Mouse (Mus musculus) thymus, adult 2 months (tissue): ENCODE results near the gene Mrtfb. TPM values are rescaled to one million over a fixed set of nuclear protein-coding genes. Genes with fewer than 3 reads are reported as not detected.

Source experiments
- DNase-seq: peaks from one replicate; pipeline ENCODE4 v3.0.0; 2021
- H3K27ac ChIP-seq: fragments of 200-500 bp; 2 replicates; pipeline ENCODE4 v1.5.1; 2012; ENCODE audit warnings: low read length, control low read depth; ENCODE audit not compliant: control insufficient read depth, insufficient read depth
- H3K27me3 ChIP-seq: fragments of 200-500 bp; 2 replicates; pipeline ENCODE4 v1.6.1; 2012; ENCODE audit warnings: mild to moderate bottlenecking, low read length, moderate library complexity, mixed read lengths; ENCODE audit not compliant: control insufficient read depth, insufficient read depth
- H3K36me3 ChIP-seq: fragments of 200-500 bp; 2 replicates; pipeline ENCODE4 v1.6.1; 2012; ENCODE audit warnings: mild to moderate bottlenecking, low read length, moderate library complexity; ENCODE audit not compliant: control insufficient read depth, insufficient read depth
- H3K4me1 ChIP-seq: fragments of 200-500 bp; replicated peaks from 2 replicates; pipeline ENCODE4 v1.6.1; 2012; ENCODE audit warnings: low read length; ENCODE audit not compliant: control insufficient read depth, insufficient read depth
- H3K4me3 ChIP-seq: fragments of 200-500 bp; 2 replicates; pipeline ENCODE4 v1.5.1; 2012; ENCODE audit warnings: mild to moderate bottlenecking, low read length, control low read depth, moderate library complexity; ENCODE audit not compliant: control insufficient read depth, insufficient read depth
- CTCF ChIP-seq: fragments of 200-500 bp; IDR thresholded peaks from 2 replicates; pipeline ENCODE4 v1.5.1; 2012; ENCODE audit warnings: mild to moderate bottlenecking, control low read depth, low read length, moderate library complexity, borderline replicate concordance; ENCODE audit not compliant: control insufficient read depth, poor library complexity, insufficient read depth; ENCODE audit errors: extremely low read depth
- POLR2A ChIP-seq: fragments of 200-500 bp; IDR thresholded peaks from 2 replicates; pipeline ENCODE4 v1.6.1; 2012; ENCODE audit warnings: mild to moderate bottlenecking, low read length, control low read depth, moderate library complexity; ENCODE audit not compliant: control insufficient read depth, poor library complexity, insufficient read depth; ENCODE audit errors: extremely low read depth
- WGBS: fragments of 180-500 bp; shearing (Covaris S2); methylation state at CpG from one replicate; pipeline ENCODE4 v1.1.7; 2018; 5-methylcytosine and 5-hydroxymethylcytosine counted together
- polyA plus RNA-seq: library from polyadenylated mRNA; depleted of rRNA; stranded (reverse); fragments of >200 nt; gene quantifications from 2 replicates; pipeline ENCODE4 v1.2.3, GENCODE M21; 2012

Mrtfb gene
- polyA plus RNA-seq, 1 experiment: 8.5 TPM

- Histone ChIP-seq H3K27ac (no peak overlapping the region), H3K4me1 (no peaks in the 10 kb centered on the region), H3K27me3 (no peaks in the 10 kb centered on the region), H3K36me3 (no peaks in the 10 kb centered on the region), H3K4me3 (no peak overlapping the region)
- WGBS: 79% methylated on average over 10 of the region's 10 CpGs
- TF ChIP-seq CTCF (no peak), POLR2A (no peak)
- no peak for DNase-seq
Observed at GRCm38 (mm10) chr16:13416465-13416864, 160.2 kb downstream of the Mrtfb start.

- WGBS: 64% methylated on average over 5 of the region's 5 CpGs
- no peaks in the 10 kb centered on the region for H3K36me3 ChIP-seq
- no peaks in the 10 kb centered on the region for H3K27me3 ChIP-seq
- no peak for DNase-seq
- no peak for TF ChIP-seq CTCF
- TF ChIP-seq POLR2A: no peak
- no peak overlapping the region for H3K27ac ChIP-seq
- no peaks in the 10 kb centered on the region for H3K4me1 ChIP-seq
- no peak overlapping the region for H3K4me3 ChIP-seq
Observed at GRCm38 (mm10) chr16:13417904-13418303, 161.6 kb downstream of the Mrtfb start.

GRCm38 (mm10) chr16:13419752-13420151 lies 163.5 kb downstream of the Mrtfb start:
- Histone ChIP-seq H3K4me3 (no peak overlapping the region), H3K4me1 (no peaks in the 10 kb centered on the region), H3K36me3 (no peaks in the 10 kb centered on the region), H3K27ac (no peak overlapping the region), H3K27me3 (no peaks in the 10 kb centered on the region)
- DNase-seq: no peak
- WGBS: 17% methylated on average over 2 of the region's 2 CpGs
- TF ChIP-seq CTCF (no peak), POLR2A (no peak)

GRCm38 (mm10) chr16:13422522-13422921 lies 166.2 kb downstream of the Mrtfb start:
- DNase-seq: no peak
- no peaks in the 10 kb centered on the region for H3K36me3 ChIP-seq
- H3K27me3 ChIP-seq: no peaks in the 10 kb centered on the region
- H3K27ac ChIP-seq: no peak overlapping the region
- 39% methylated on average over 3 of the region's 3 CpGs for WGBS
- H3K4me1 ChIP-seq: no peaks in the 10 kb centered on the region
- H3K4me3 ChIP-seq: no peak overlapping the region
- TF ChIP-seq POLR2A (no peak), CTCF (no peak)

- no peak overlapping the region for H3K4me3 ChIP-seq
- DNase-seq: no peak
- no peaks in the 10 kb centered on the region for H3K36me3 ChIP-seq
- no peak for TF ChIP-seq CTCF
- no peak for TF ChIP-seq POLR2A
- 56% methylated on average over 8 of the region's 8 CpGs for WGBS
- H3K4me1 ChIP-seq: no peaks in the 10 kb centered on the region
- no peak overlapping the region for H3K27ac ChIP-seq
- H3K27me3 ChIP-seq: no peaks in the 10 kb centered on the region
Observed at GRCm38 (mm10) chr16:13423587-13424355, 167.5 kb downstream of the Mrtfb start.

GRCm38 (mm10) chr16:13425804-13426203 lies 169.5 kb downstream of the Mrtfb start:
- TF ChIP-seq POLR2A (no peak), CTCF (no peak)
- no peaks in the 10 kb centered on the region for H3K36me3 ChIP-seq

GRCm38 (mm10) chr16:13426831-13427589 lies 170.7 kb downstream of the Mrtfb start:
- WGBS: 91% methylated on average over 10 of the region's 10 CpGs
- TF ChIP-seq CTCF (no peak), POLR2A (no peak)
- H3K36me3 ChIP-seq: no peaks in the 10 kb centered on the region
- no peaks in the 10 kb centered on the region for H3K27me3 ChIP-seq
- H3K27ac ChIP-seq: no peak overlapping the region
- H3K4me3 ChIP-seq: no peak overlapping the region
- DNase-seq: no peak
- H3K4me1 ChIP-seq: no peaks in the 10 kb centered on the region

More at GRCm38 (mm10) chr16:13425804-13426203, 169.5 kb downstream of the Mrtfb start:
- no peak for DNase-seq
- Histone ChIP-seq H3K27me3 (no peaks in the 10 kb centered on the region), H3K4me1 (no peaks in the 10 kb centered on the region), H3K4me3 (no peak overlapping the region), H3K27ac (no peak overlapping the region)
- 96% methylated on average over 6 of the region's 6 CpGs for WGBS
